Mouse (Mus musculus): Measurements from ENCODE around the gene Syndig1l. TPM values are rescaled to one million over a fixed set of nuclear protein-coding genes. Genes with fewer than 3 reads are reported as not detected.
A peak's percentile ranks its signal among the peaks of the same experiment; 100 is the strongest.

Syndig1l gene
- polyA plus RNA-seq, 1 experiment from 2014 or later = 2.6 TPM

- Histone ChIP-seq H3K36me3 (ENCODE audit: control insufficient read depth, insufficient read depth, low read length) (no peaks in the 10 kb centered on the region), H3K27ac (ENCODE audit: low read depth, low read length) (no peak overlapping the region), H3K27me3 (replicated peaks; ENCODE audit: control insufficient read depth, insufficient read depth, low read length) (no peaks in the 10 kb centered on the region), H3K4me2 (ENCODE audit: low read length) (no peak overlapping the region), H3K4me1 (ENCODE audit: control insufficient read depth, insufficient read depth, low read length) (no peaks in the 10 kb centered on the region), H3K9ac (ENCODE audit: low read length) (no peak overlapping the region), H3K4me3 (ENCODE audit: low read depth, low read length) (no peak overlapping the region), H3K9me3 (replicated peaks; ENCODE audit: control insufficient read depth, low read length) (no peaks in the 10 kb centered on the region)
- 83% methylated on average over 4 of the region's 4 CpGs for WGBS
- no peak for DNase-seq (ENCODE audit: low spot score)
- ATAC-seq = no peak
Measured at GRCm38 (mm10) chr12:84687531-84687930, 11.1 kb downstream of the Syndig1l start.

GRCm38 (mm10) chr12:84686176-84686575 is 12.5 kb downstream of the Syndig1l start:
- Histone ChIP-seq H3K9me3 (replicated peaks; ENCODE audit: control insufficient read depth, low read length) (no peaks in the 10 kb centered on the region), H3K4me3 (ENCODE audit: low read depth, low read length) (no peak overlapping the region), H3K27me3 (replicated peaks; ENCODE audit: control insufficient read depth, insufficient read depth, low read length) (no peaks in the 10 kb centered on the region), H3K27ac (ENCODE audit: low read depth, low read length) (no peak overlapping the region), H3K36me3 (ENCODE audit: control insufficient read depth, insufficient read depth, low read length) (no peaks in the 10 kb centered on the region), H3K9ac (ENCODE audit: low read length) (no peak overlapping the region), H3K4me1 (ENCODE audit: control insufficient read depth, insufficient read depth, low read length) (no peaks in the 10 kb centered on the region), H3K4me2 (ENCODE audit: low read length) (no peak overlapping the region)
- 12% methylated on average over 4 of the region's 4 CpGs for WGBS
- DNase-seq (ENCODE audit: low spot score) = peak; percentile 17
- no peak for ATAC-seq

- no peaks in the 10 kb centered on the region for H3K27me3 ChIP-seq (replicated peaks; ENCODE audit: control insufficient read depth, insufficient read depth, low read length)
- H3K9me3 ChIP-seq (replicated peaks; ENCODE audit: control insufficient read depth, low read length) = no peaks in the 10 kb centered on the region
- H3K27ac ChIP-seq (ENCODE audit: low read depth, low read length) = no peak overlapping the region
- no peak overlapping the region for H3K9ac ChIP-seq (ENCODE audit: low read length)
- 68% methylated on average over 7 of the region's 7 CpGs for WGBS
- DNase-seq (ENCODE audit: low spot score) = no peak
- no peak overlapping the region for H3K4me3 ChIP-seq (ENCODE audit: low read depth, low read length)
- ATAC-seq = no peak
- H3K4me2 ChIP-seq (ENCODE audit: low read length) = no peak overlapping the region
- no peaks in the 10 kb centered on the region for H3K4me1 ChIP-seq (ENCODE audit: control insufficient read depth, insufficient read depth, low read length)
- no peaks in the 10 kb centered on the region for H3K36me3 ChIP-seq (ENCODE audit: control insufficient read depth, insufficient read depth, low read length)
Measured at GRCm38 (mm10) chr12:84684569-84684968, 14.1 kb downstream of the Syndig1l start.

- Histone ChIP-seq H3K4me3 (ENCODE audit: low read depth, low read length) (no peak overlapping the region), H3K9me3 (replicated peaks; ENCODE audit: control insufficient read depth, low read length) (no peaks in the 10 kb centered on the region), H3K27me3 (replicated peaks; ENCODE audit: control insufficient read depth, insufficient read depth, low read length) (no peaks in the 10 kb centered on the region), H3K27ac (ENCODE audit: low read depth, low read length) (no peak overlapping the region), H3K4me2 (ENCODE audit: low read length) (no peak overlapping the region), H3K36me3 (ENCODE audit: control insufficient read depth, insufficient read depth, low read length) (no peaks in the 10 kb centered on the region), H3K9ac (ENCODE audit: low read length) (no peak overlapping the region), H3K4me1 (ENCODE audit: control insufficient read depth, insufficient read depth, low read length) (no peaks in the 10 kb centered on the region)
- DNase-seq (ENCODE audit: low spot score) = no peak
- no peak for ATAC-seq
- 71% methylated on average over 3 of the region's 3 CpGs for WGBS
Measured at GRCm38 (mm10) chr12:84676011-84676410, 22.6 kb downstream of the Syndig1l start.

- ATAC-seq = no peak
- no peak overlapping the region for H3K27ac ChIP-seq (ENCODE audit: low read depth, low read length)
- H3K4me1 ChIP-seq (ENCODE audit: control insufficient read depth, insufficient read depth, low read length) = no peaks in the 10 kb centered on the region
- no peak overlapping the region for H3K9ac ChIP-seq (ENCODE audit: low read length)
- no peaks in the 10 kb centered on the region for H3K27me3 ChIP-seq (replicated peaks; ENCODE audit: control insufficient read depth, insufficient read depth, low read length)
- WGBS = 40% methylated on average over 14 of the region's 14 CpGs
- H3K4me2 ChIP-seq (ENCODE audit: low read length) = no peak overlapping the region
- H3K9me3 ChIP-seq (replicated peaks; ENCODE audit: control insufficient read depth, low read length) = no peaks in the 10 kb centered on the region
- no peak for DNase-seq (ENCODE audit: low spot score)
- no peaks in the 10 kb centered on the region for H3K36me3 ChIP-seq (ENCODE audit: control insufficient read depth, insufficient read depth, low read length)
- H3K4me3 ChIP-seq (ENCODE audit: low read depth, low read length) = no peak overlapping the region
Measured at GRCm38 (mm10) chr12:84674666-84675526, 23.7 kb downstream of the Syndig1l start.

- Histone ChIP-seq H3K4me1 (ENCODE audit: control insufficient read depth, insufficient read depth, low read length) (no peaks in the 10 kb centered on the region), H3K36me3 (ENCODE audit: control insufficient read depth, insufficient read depth, low read length) (no peaks in the 10 kb centered on the region), H3K4me2 (ENCODE audit: low read length) (no peak overlapping the region), H3K27me3 (replicated peaks; ENCODE audit: control insufficient read depth, insufficient read depth, low read length) (no peaks in the 10 kb centered on the region), H3K9ac (ENCODE audit: low read length) (no peak overlapping the region), H3K9me3 (replicated peaks; ENCODE audit: control insufficient read depth, low read length) (no peaks in the 10 kb centered on the region), H3K27ac (ENCODE audit: low read depth, low read length) (no peak overlapping the region), H3K4me3 (ENCODE audit: low read depth, low read length) (no peak overlapping the region)
- DNase-seq (ENCODE audit: low spot score) = no peak
- ATAC-seq = no peak
- WGBS = 38% methylated on average over 10 of the region's 10 CpGs
Measured at GRCm38 (mm10) chr12:84671646-84672045, 27.0 kb downstream of the Syndig1l start.

GRCm38 (mm10) chr12:84670555-84670954 is 28.1 kb downstream of the Syndig1l start:
- WGBS = 85% methylated on average over 3 of the region's 3 CpGs
- Histone ChIP-seq H3K36me3 (ENCODE audit: control insufficient read depth, insufficient read depth, low read length) (no peaks in the 10 kb centered on the region), H3K4me3 (ENCODE audit: low read depth, low read length) (no peak overlapping the region), H3K27me3 (replicated peaks; ENCODE audit: control insufficient read depth, insufficient read depth, low read length) (no peaks in the 10 kb centered on the region), H3K4me1 (ENCODE audit: control insufficient read depth, insufficient read depth, low read length) (no peaks in the 10 kb centered on the region), H3K9me3 (replicated peaks; ENCODE audit: control insufficient read depth, low read length) (no peaks in the 10 kb centered on the region), H3K4me2 (ENCODE audit: low read length) (no peak overlapping the region), H3K9ac (ENCODE audit: low read length) (no peak overlapping the region), H3K27ac (ENCODE audit: low read depth, low read length) (no peak overlapping the region)
- no peak for ATAC-seq
- DNase-seq (ENCODE audit: low spot score) = no peak

- H3K9ac ChIP-seq (ENCODE audit: low read length) = no peak overlapping the region
- peak; percentile 75 for DNase-seq (ENCODE audit: low spot score)
- H3K36me3 ChIP-seq (ENCODE audit: control insufficient read depth, insufficient read depth, low read length) = no peaks in the 10 kb centered on the region
- H3K27ac ChIP-seq (ENCODE audit: low read depth, low read length) = no peak overlapping the region
- no peaks in the 10 kb centered on the region for H3K9me3 ChIP-seq (replicated peaks; ENCODE audit: control insufficient read depth, low read length)
- 5% methylated on average over 3 of the region's 3 CpGs for WGBS
- H3K4me1 ChIP-seq (ENCODE audit: control insufficient read depth, insufficient read depth, low read length) = no peaks in the 10 kb centered on the region
- H3K4me2 ChIP-seq (ENCODE audit: low read length) = no peak overlapping the region
- H3K27me3 ChIP-seq (replicated peaks; ENCODE audit: control insufficient read depth, insufficient read depth, low read length) = no peaks in the 10 kb centered on the region
- no peak overlapping the region for H3K4me3 ChIP-seq (ENCODE audit: low read depth, low read length)
- ATAC-seq = no peak
Measured at GRCm38 (mm10) chr12:84653912-84654311, 44.7 kb downstream of the Syndig1l start.

- Histone ChIP-seq H3K36me3 (ENCODE audit: control insufficient read depth, insufficient read depth, low read length) (no peaks in the 10 kb centered on the region), H3K27me3 (replicated peaks; ENCODE audit: control insufficient read depth, insufficient read depth, low read length) (no peaks in the 10 kb centered on the region), H3K4me2 (ENCODE audit: low read length) (no peak overlapping the region), H3K4me1 (ENCODE audit: control insufficient read depth, insufficient read depth, low read length) (no peaks in the 10 kb centered on the region), H3K27ac (ENCODE audit: low read depth, low read length) (no peak overlapping the region), H3K4me3 (ENCODE audit: low read depth, low read length) (no peak overlapping the region), H3K9ac (ENCODE audit: low read length) (no peak overlapping the region), H3K9me3 (replicated peaks; ENCODE audit: control insufficient read depth, low read length) (no peaks in the 10 kb centered on the region)
- no peak for ATAC-seq
- 89% methylated on average over 13 of the region's 13 CpGs for WGBS
- no peak for DNase-seq (ENCODE audit: low spot score)
Measured at GRCm38 (mm10) chr12:84650234-84650633, 48.4 kb downstream of the Syndig1l start.

Data from forebrain, embryonic 14.5 days (tissue).